Mouse (Mus musculus) myocyte (in vitro differentiated cells): ENCODE data around the gene Nsf. TPM values are rescaled to one million over a fixed set of nuclear protein-coding genes. Genes with fewer than 3 reads are reported as not detected.

Experiments
- H3K27me3 ChIP-seq: one replicate; pipeline ENCODE4 v1.6.1; 2011; ENCODE audit not compliant: control insufficient read depth, insufficient read depth, insufficient read length
- H3K36me3 ChIP-seq: one replicate; pipeline ENCODE4 v1.6.1; 2011; ENCODE audit not compliant: control insufficient read depth, insufficient read depth
- H3K4me2 ChIP-seq: one replicate; pipeline ENCODE4 v1.6.1; 2011; ENCODE audit warnings: low read depth, control low read depth
- H3K4me3 ChIP-seq: one replicate; pipeline ENCODE4 v1.5.1; 2011; ENCODE audit warnings: mild to moderate bottlenecking, control low read depth, moderate library complexity
- H3K79me2 ChIP-seq: one replicate; pipeline ENCODE4 v1.6.1; 2011; ENCODE audit not compliant: control insufficient read depth, insufficient read depth
- H3ac ChIP-seq: one replicate; pipeline ENCODE4 v1.6.1; 2011; ENCODE audit not compliant: control insufficient read depth, insufficient read length
- CEBPB ChIP-seq: IDR thresholded peaks from 2 replicates; pipeline ENCODE4 v1.6.1; 2011; ENCODE audit warnings: mild to moderate bottlenecking, moderate library complexity; ENCODE audit not compliant: poor library complexity, insufficient read depth, severe bottlenecking
- E2F4 ChIP-seq: IDR thresholded peaks from one replicate; pipeline ENCODE4 v1.6.1; 2011; ENCODE audit warnings: mild to moderate bottlenecking, control low read depth, moderate library complexity; ENCODE audit not compliant: insufficient read depth
- MAX ChIP-seq: IDR thresholded peaks from one replicate; pipeline ENCODE4 v1.6.1; 2011; ENCODE audit warnings: low read depth, mild to moderate bottlenecking, control low read depth
- MYOD1 ChIP-seq, 3 experiments: IDR thresholded peaks; one replicate each; pipeline ENCODE4 v1.6.1; 2011; ENCODE audit warnings: control low read depth in 2 of 3, low read depth in 2 of 3, mild to moderate bottlenecking in 2 of 3, moderate library complexity in 1 of 3; ENCODE audit not compliant: insufficient read length in 2 of 3, control insufficient read depth in 1 of 3
- MYOG ChIP-seq, 3 experiments: IDR thresholded peaks; one replicate each; pipeline ENCODE4 v1.6.1; 2011; ENCODE audit warnings: control low read depth in 2 of 3, low read depth in 2 of 3, mild to moderate bottlenecking in 2 of 3; ENCODE audit not compliant: insufficient read length in 2 of 3, control insufficient read depth in 1 of 3, insufficient read depth in 1 of 3
- POLR2A ChIP-seq: IDR thresholded peaks from one replicate; pipeline ENCODE4 v1.6.1; 2011; ENCODE audit warnings: low read depth, mild to moderate bottlenecking, control low read depth, moderate library complexity; ENCODE audit not compliant: insufficient read length
- POLR2AphosphoS2 ChIP-seq: IDR thresholded peaks from one replicate; pipeline ENCODE4 v1.6.1; 2011; ENCODE audit warnings: low read depth, control low read depth; ENCODE audit not compliant: insufficient read length
- REST ChIP-seq: IDR thresholded peaks from one replicate; pipeline ENCODE4 v1.6.1; 2011; ENCODE audit warnings: mild to moderate bottlenecking, control low read depth, moderate library complexity; ENCODE audit not compliant: insufficient read depth, insufficient read length
- SRF ChIP-seq: IDR thresholded peaks from one replicate; pipeline ENCODE4 v1.6.1; 2011; ENCODE audit warnings: low read depth; ENCODE audit not compliant: control insufficient read depth, insufficient read length
- TCF12 ChIP-seq: IDR thresholded peaks from one replicate; pipeline ENCODE4 v1.6.1; 2011; ENCODE audit warnings: mild to moderate bottlenecking, control low read depth; ENCODE audit not compliant: poor library complexity, insufficient read depth, severe bottlenecking
- TCF3 ChIP-seq: IDR thresholded peaks from one replicate; pipeline ENCODE4 v1.6.1; 2011; ENCODE audit warnings: low read depth, control low read depth; ENCODE audit not compliant: insufficient read length
- USF1 ChIP-seq: IDR thresholded peaks from one replicate; pipeline ENCODE4 v1.6.1; 2011; ENCODE audit warnings: low read depth, mild to moderate bottlenecking, control low read depth, moderate library complexity
- polyA plus RNA-seq: library from polyadenylated mRNA; unstranded; fragments of >200 nt; fragmentation: generic; extraction: Trizol; gene quantifications from one replicate; pipeline ENCODE4 v1.2.1, GENCODE M21; 2012; ENCODE audit warnings: missing spikeins

The Nsf gene
- polyA plus RNA-seq, 1 experiment = 17.2 TPM

DNA sequence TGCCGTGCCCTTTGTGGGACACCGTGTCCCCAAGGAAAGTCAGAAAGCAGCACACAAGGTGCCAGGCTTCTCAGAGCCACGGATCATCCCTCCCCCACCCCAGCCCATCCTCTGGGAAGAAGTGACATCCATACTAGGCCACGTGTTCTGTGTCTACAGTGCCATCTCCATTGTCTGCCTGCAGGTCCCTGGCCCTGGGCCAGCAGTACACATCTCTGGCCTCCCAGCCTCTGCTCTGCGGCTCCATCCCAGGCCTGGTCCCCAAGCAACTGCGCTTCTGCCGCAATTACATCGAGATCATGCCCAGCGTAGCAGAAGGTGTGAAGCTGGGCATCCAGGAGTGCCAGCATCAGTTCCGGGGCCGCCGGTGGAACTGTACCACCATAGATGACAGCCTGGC, 145.9 kb downstream of the Nsf start:
- Histone ChIP-seq H3ac (no peak overlapping the region), H3K79me2 (no peaks in the 10 kb centered on the region), H3K36me3 (no peaks in the 10 kb centered on the region), H3K4me2 (no peak overlapping the region), H3K4me3 (no peak overlapping the region), H3K27me3 (peaks cover 54% of the 10 kb centered on the region)
- TF ChIP-seq MAX = no peak

GRCm38 (mm10) chr11:103804804-103805203, 149.1 kb downstream of the Nsf start:
- Histone ChIP-seq H3K27me3 (peaks cover 29% of the 10 kb centered on the region), H3ac (no peak overlapping the region)

DNA sequence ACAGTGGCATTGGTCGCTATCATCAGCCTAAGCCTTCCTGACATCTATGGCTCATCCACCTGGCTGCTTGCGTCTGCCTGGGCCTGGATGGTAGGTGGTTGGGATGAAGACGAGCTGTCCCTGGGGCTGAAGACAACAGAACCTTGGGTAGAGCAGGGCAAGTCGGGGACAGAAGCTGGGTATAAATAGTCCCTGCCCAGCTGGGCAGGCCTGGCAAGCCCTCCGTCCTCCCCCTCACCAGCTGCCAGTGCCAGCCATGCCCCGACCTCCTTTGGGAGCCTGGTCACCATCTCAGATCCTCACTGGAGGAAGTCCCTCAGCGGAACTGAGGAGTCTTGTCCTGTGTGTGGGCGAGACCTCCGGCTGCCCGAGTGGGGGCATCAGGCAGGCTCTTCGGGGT, 149.7 kb downstream of the Nsf start:
- Histone ChIP-seq H3K27me3 (peaks cover 23% of the 10 kb centered on the region), H3K36me3 (no peaks in the 10 kb centered on the region), H3K79me2 (no peaks in the 10 kb centered on the region), H3K4me3 (no peak overlapping the region), H3ac (no peak overlapping the region), H3K4me2 (peak overlapping the region; percentile 58)
- TF ChIP-seq TCF3 (peak; percentile 21), MYOD1 (IDR thresholded peaks at IDR 0.05; ENCODE audit: control insufficient read depth in 1 of 3, insufficient read length in 2 of 3, low read depth in 2 of 3) (peak in 2 of 3 experiments; percentile 86 to 97), MYOG (IDR thresholded peaks at IDR 0.05; ENCODE audit: control insufficient read depth in 1 of 3, insufficient read depth in 1 of 3, insufficient read length in 2 of 3, low read depth in 2 of 3) (peak; percentile 48 to 92 (median 82)), TCF12 (peak; percentile 39), USF1 (no peak), MAX (no peak), POLR2A (peak; percentile 38)

More at GRCm38 (mm10) chr11:103804804-103805203, 149.1 kb downstream of the Nsf start:
- no peaks in the 10 kb centered on the region for H3K79me2 ChIP-seq
- no peak overlapping the region for H3K4me3 ChIP-seq
- H3K36me3 ChIP-seq = no peaks in the 10 kb centered on the region
- peak overlapping the region; percentile 58 for H3K4me2 ChIP-seq
- TF ChIP-seq CEBPB (no peak), MYOG (IDR thresholded peaks at IDR 0.05; ENCODE audit: control insufficient read depth in 1 of 3, insufficient read depth in 1 of 3, insufficient read length in 2 of 3, low read depth in 2 of 3) (peak in 2 of 3 experiments; percentile 80 to 84), MYOD1 (IDR thresholded peaks at IDR 0.05; ENCODE audit: control insufficient read depth in 1 of 3, insufficient read length in 2 of 3, low read depth in 2 of 3) (peak in 2 of 3 experiments; percentile 62 to 92), USF1 (no peak)

DNA sequence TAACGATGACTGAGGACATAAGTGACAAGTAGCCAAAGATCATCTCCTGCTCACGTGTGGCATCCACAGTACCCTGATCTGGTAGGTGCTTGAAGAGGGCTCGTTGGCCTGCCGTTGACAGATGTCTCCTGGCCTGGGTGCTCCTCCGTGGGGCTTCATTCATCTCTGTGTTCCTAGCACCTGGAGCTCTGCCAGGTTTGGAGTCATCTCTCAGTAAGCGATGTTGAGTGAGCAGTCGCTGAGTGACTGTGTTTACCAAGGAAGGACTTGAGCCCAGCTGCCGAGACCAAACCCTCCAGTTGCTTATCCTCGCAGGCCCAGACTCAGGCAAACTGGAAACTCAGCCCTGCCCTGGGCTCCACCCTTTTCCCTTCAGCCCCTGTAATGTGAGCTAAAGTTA, 152.7 kb downstream of the Nsf start:
- Histone ChIP-seq H3K4me2 (no peak overlapping the region), H3K27me3 (peaks cover 14% of the 10 kb centered on the region), H3K79me2 (no peaks in the 10 kb centered on the region), H3K36me3 (no peaks in the 10 kb centered on the region), H3K4me3 (no peak overlapping the region), H3ac (no peak overlapping the region)
- TF ChIP-seq MYOD1 (IDR thresholded peaks at IDR 0.05; ENCODE audit: control insufficient read depth in 1 of 3, insufficient read length in 2 of 3, low read depth in 2 of 3) (no peak), TCF12 (no peak), MYOG (IDR thresholded peaks at IDR 0.05; ENCODE audit: control insufficient read depth in 1 of 3, insufficient read depth in 1 of 3, insufficient read length in 2 of 3, low read depth in 2 of 3) (no peak), POLR2AphosphoS2 (no peak), USF1 (no peak), POLR2A (no peak), E2F4 (no peak), TCF3 (no peak), MAX (no peak), CEBPB (no peak)

DNA sequence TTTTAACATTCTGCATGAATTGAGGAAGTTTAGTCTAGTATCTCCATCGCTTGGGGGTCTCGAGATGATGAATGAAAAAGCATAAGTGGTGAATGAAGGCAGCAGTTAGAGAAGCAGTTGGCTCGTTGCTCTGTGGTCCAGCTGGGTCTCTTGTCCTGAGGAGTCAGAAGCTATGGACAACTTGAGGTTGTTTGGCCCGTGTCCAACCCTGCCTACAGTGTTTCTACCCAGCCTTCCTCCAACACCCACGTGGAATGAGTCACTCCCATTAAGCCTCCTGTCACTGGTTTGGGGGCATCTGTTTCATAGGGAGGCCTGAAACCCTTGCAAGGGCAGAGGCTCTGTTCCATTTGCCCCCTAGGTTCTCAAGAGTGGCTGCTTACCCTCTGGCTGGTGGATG, 163.9 kb downstream of the Nsf start:
- Histone ChIP-seq H3K4me3 (no peak overlapping the region), H3ac (no peak overlapping the region), H3K27me3 (peaks cover 31% of the 10 kb centered on the region), H3K79me2 (no peaks in the 10 kb centered on the region), H3K36me3 (no peaks in the 10 kb centered on the region), H3K4me2 (no peak overlapping the region)
- no peak for TF ChIP-seq POLR2A
- no peak for TF ChIP-seq MYOD1 (IDR thresholded peaks at IDR 0.05; ENCODE audit: control insufficient read depth in 1 of 3, insufficient read length in 2 of 3, low read depth in 2 of 3)
- no peak for TF ChIP-seq POLR2AphosphoS2
- no peak for TF ChIP-seq REST
- TF ChIP-seq E2F4 = no peak
- TF ChIP-seq MYOG (IDR thresholded peaks at IDR 0.05; ENCODE audit: control insufficient read depth in 1 of 3, insufficient read depth in 1 of 3, insufficient read length in 2 of 3, low read depth in 2 of 3) = no peak
- TF ChIP-seq SRF = no peak
- no peak for TF ChIP-seq MAX
- TF ChIP-seq TCF12 = no peak
- no peak for TF ChIP-seq TCF3
- TF ChIP-seq USF1 = no peak
- no peak for TF ChIP-seq CEBPB

DNA sequence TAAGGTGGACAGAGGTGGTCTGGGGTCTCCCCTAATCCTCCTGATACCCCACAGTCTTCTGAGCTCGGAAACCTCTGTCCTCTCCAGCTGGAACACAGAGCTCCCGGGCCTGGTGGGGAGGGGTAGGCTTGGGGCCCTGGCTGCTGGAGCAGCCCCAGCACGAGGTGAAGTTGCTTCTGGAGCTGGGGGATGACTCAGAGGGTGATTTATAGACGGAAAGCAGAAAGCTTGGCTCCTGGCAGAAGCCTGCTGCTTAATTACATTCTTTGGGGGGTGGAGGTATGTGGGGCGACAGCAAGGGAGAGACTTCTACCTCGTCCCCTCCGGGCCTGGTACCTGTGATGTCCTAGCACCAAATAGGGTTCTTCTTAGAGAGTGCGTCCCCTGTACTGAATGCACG, 173.7 kb downstream of the Nsf start:
- peaks cover 46% of the 10 kb centered on the region for H3K27me3 ChIP-seq
- TF ChIP-seq USF1 (no peak), POLR2A (no peak), CEBPB (no peak), MYOD1 (IDR thresholded peaks at IDR 0.05; ENCODE audit: control insufficient read depth in 1 of 3, insufficient read length in 2 of 3, low read depth in 2 of 3) (no peak), MAX (no peak), TCF3 (no peak), SRF (no peak), MYOG (IDR thresholded peaks at IDR 0.05; ENCODE audit: control insufficient read depth in 1 of 3, insufficient read depth in 1 of 3, insufficient read length in 2 of 3, low read depth in 2 of 3) (no peak), POLR2AphosphoS2 (no peak), E2F4 (no peak), REST (no peak), TCF12 (no peak)

More for the DNA sequence above, 173.7 kb downstream of the Nsf start:
- no peaks in the 10 kb centered on the region for H3K36me3 ChIP-seq
- no peak overlapping the region for H3ac ChIP-seq
- no peaks in the 10 kb centered on the region for H3K79me2 ChIP-seq
- no peak overlapping the region for H3K4me3 ChIP-seq
- no peak overlapping the region for H3K4me2 ChIP-seq
